Mouse (Mus musculus): Measurements from ENCODE around the gene Il1r2.

Gene Il1r2

GRCm38 (mm10) chr1:40095585-40095984 lies 21.7 kb downstream of the Il1r2 start:
- Histone ChIP-seq H3K4me1 (replicated peaks; ENCODE audit: low read depth, low read length) (no peaks in the 10 kb centered on the region), H3K36me3 (ENCODE audit: insufficient read depth, low read length) (no peaks in the 10 kb centered on the region), H3K4me3 (replicated peaks; ENCODE audit: low read length) (no peak overlapping the region), H3K9me3 (ENCODE audit: low read length) (no peaks in the 10 kb centered on the region), H3K27me3 (ENCODE audit: insufficient read depth, low read length) (peaks cover 8% of the 10 kb centered on the region; the same call in 1 of the 2 replicates)
- peak; percentile 71 for TF ChIP-seq CTCF (conservative IDR thresholded peaks at IDR 0.05; ENCODE audit: low read length)
- no peak for TF ChIP-seq NANOG (IDR thresholded peaks at IDR 0.05; ENCODE audit: borderline replicate concordance, low read length)

- no peak overlapping the region for H3K4me3 ChIP-seq (replicated peaks; ENCODE audit: low read length)
- TF ChIP-seq CTCF (conservative IDR thresholded peaks at IDR 0.05; ENCODE audit: low read length) (no peak), POU5F1 (IDR thresholded peaks at IDR 0.05; ENCODE audit: borderline replicate concordance, low read length) (no peak), NANOG (IDR thresholded peaks at IDR 0.05; ENCODE audit: borderline replicate concordance, low read length) (no peak)
- H3K27me3 ChIP-seq (ENCODE audit: insufficient read depth, low read length): peaks cover 9% of the 10 kb centered on the region
Observed at GRCm38 (mm10) chr1:40106306-40106705, 32.4 kb downstream of the Il1r2 start.

GRCm38 (mm10) chr1:40106719-40107118 lies 32.8 kb downstream of the Il1r2 start:
- Histone ChIP-seq H3K36me3 (ENCODE audit: insufficient read depth, low read length) (no peaks in the 10 kb centered on the region), H3K9me3 (ENCODE audit: low read length) (no peaks in the 10 kb centered on the region), H3K27me3 (ENCODE audit: insufficient read depth, low read length) (peaks cover 6% of the 10 kb centered on the region; the same call in 1 of the 2 replicates), H3K4me1 (replicated peaks; ENCODE audit: low read depth, low read length) (peaks cover under 1% of the 10 kb centered on the region), H3K4me3 (replicated peaks; ENCODE audit: low read length) (no peak overlapping the region)
- TF ChIP-seq NANOG (IDR thresholded peaks at IDR 0.05; ENCODE audit: borderline replicate concordance, low read length): no peak
- no peak for TF ChIP-seq CTCF (conservative IDR thresholded peaks at IDR 0.05; ENCODE audit: low read length)
- no peak for TF ChIP-seq POU5F1 (IDR thresholded peaks at IDR 0.05; ENCODE audit: borderline replicate concordance, low read length)

More at GRCm38 (mm10) chr1:40106306-40106705, 32.4 kb downstream of the Il1r2 start:
- no peaks in the 10 kb centered on the region for H3K9me3 ChIP-seq (ENCODE audit: low read length)
- peaks cover 5% of the 10 kb centered on the region for H3K4me1 ChIP-seq (replicated peaks; ENCODE audit: low read depth, low read length)
- no peaks in the 10 kb centered on the region for H3K36me3 ChIP-seq (ENCODE audit: insufficient read depth, low read length)

GRCm38 (mm10) chr1:40107971-40108749 lies 34.3 kb downstream of the Il1r2 start:
- Histone ChIP-seq H3K4me1 (replicated peaks; ENCODE audit: low read depth, low read length) (no peaks in the 10 kb centered on the region), H3K36me3 (ENCODE audit: insufficient read depth, low read length) (no peaks in the 10 kb centered on the region), H3K27me3 (ENCODE audit: insufficient read depth, low read length) (no peaks in the 10 kb centered on the region), H3K9me3 (ENCODE audit: low read length) (no peaks in the 10 kb centered on the region), H3K4me3 (replicated peaks; ENCODE audit: low read length) (no peak overlapping the region)
- TF ChIP-seq POU5F1 (IDR thresholded peaks at IDR 0.05; ENCODE audit: borderline replicate concordance, low read length): no peak
- TF ChIP-seq CTCF (conservative IDR thresholded peaks at IDR 0.05; ENCODE audit: low read length): no peak
- TF ChIP-seq NANOG (IDR thresholded peaks at IDR 0.05; ENCODE audit: borderline replicate concordance, low read length): no peak

- Histone ChIP-seq H3K4me1 (replicated peaks; ENCODE audit: low read depth, low read length) (no peaks in the 10 kb centered on the region), H3K9me3 (ENCODE audit: low read length) (0 out of 2 replicates have a peak, but pooled peaks cover 2% of the 10 kb centered on the region), H3K27me3 (ENCODE audit: insufficient read depth, low read length) (no peaks in the 10 kb centered on the region), H3K4me3 (replicated peaks; ENCODE audit: low read length) (no peak overlapping the region), H3K36me3 (ENCODE audit: insufficient read depth, low read length) (no peaks in the 10 kb centered on the region)
- TF ChIP-seq POU5F1 (IDR thresholded peaks at IDR 0.05; ENCODE audit: borderline replicate concordance, low read length) (no peak), NANOG (IDR thresholded peaks at IDR 0.05; ENCODE audit: borderline replicate concordance, low read length) (no peak), CTCF (conservative IDR thresholded peaks at IDR 0.05; ENCODE audit: low read length) (no peak)
Observed at GRCm38 (mm10) chr1:40109736-40110135, 35.9 kb downstream of the Il1r2 start.

- no peaks in the 10 kb centered on the region for H3K4me1 ChIP-seq (replicated peaks; ENCODE audit: low read depth, low read length)
- H3K36me3 ChIP-seq (ENCODE audit: insufficient read depth, low read length): no peaks in the 10 kb centered on the region
- no peaks in the 10 kb centered on the region for H3K27me3 ChIP-seq (ENCODE audit: insufficient read depth, low read length)
- no peak overlapping the region for H3K4me3 ChIP-seq (replicated peaks; ENCODE audit: low read length)
- TF ChIP-seq NANOG (IDR thresholded peaks at IDR 0.05; ENCODE audit: borderline replicate concordance, low read length) (no peak), CTCF (conservative IDR thresholded peaks at IDR 0.05; ENCODE audit: low read length) (peak; percentile 88), POU5F1 (IDR thresholded peaks at IDR 0.05; ENCODE audit: borderline replicate concordance, low read length) (no peak)
- peaks cover 5% of the 10 kb centered on the region; the same call in 1 of the 2 replicates for H3K9me3 ChIP-seq (ENCODE audit: low read length)
Observed at GRCm38 (mm10) chr1:40115271-40115670, 41.4 kb downstream of the Il1r2 start.

GRCm38 (mm10) chr1:40116422-40116821 lies 42.5 kb downstream of the Il1r2 start:
- TF ChIP-seq POU5F1 (IDR thresholded peaks at IDR 0.05; ENCODE audit: borderline replicate concordance, low read length) (no peak), NANOG (IDR thresholded peaks at IDR 0.05; ENCODE audit: borderline replicate concordance, low read length) (no peak), CTCF (conservative IDR thresholded peaks at IDR 0.05; ENCODE audit: low read length) (peak; percentile 83)
- Histone ChIP-seq H3K36me3 (ENCODE audit: insufficient read depth, low read length) (no peaks in the 10 kb centered on the region), H3K4me1 (replicated peaks; ENCODE audit: low read depth, low read length) (no peaks in the 10 kb centered on the region), H3K9me3 (ENCODE audit: low read length) (peaks cover 5% of the 10 kb centered on the region; the same call in 1 of the 2 replicates), H3K27me3 (ENCODE audit: insufficient read depth, low read length) (no peaks in the 10 kb centered on the region), H3K4me3 (replicated peaks; ENCODE audit: low read length) (no peak overlapping the region)

GRCm38 (mm10) chr1:40117565-40117964 lies 43.7 kb downstream of the Il1r2 start:
- H3K4me3 ChIP-seq (replicated peaks; ENCODE audit: low read length): no peak overlapping the region
- H3K27me3 ChIP-seq (ENCODE audit: insufficient read depth, low read length): no peaks in the 10 kb centered on the region
- TF ChIP-seq NANOG (IDR thresholded peaks at IDR 0.05; ENCODE audit: borderline replicate concordance, low read length) (no peak), CTCF (conservative IDR thresholded peaks at IDR 0.05; ENCODE audit: low read length) (no peak), POU5F1 (IDR thresholded peaks at IDR 0.05; ENCODE audit: borderline replicate concordance, low read length) (no peak)
- no peaks in the 10 kb centered on the region for H3K36me3 ChIP-seq (ENCODE audit: insufficient read depth, low read length)
- no peaks in the 10 kb centered on the region for H3K4me1 ChIP-seq (replicated peaks; ENCODE audit: low read depth, low read length)
- peaks cover 5% of the 10 kb centered on the region; the same call in 1 of the 2 replicates for H3K9me3 ChIP-seq (ENCODE audit: low read length)

Measured in E14TG2a.4 (cell line).